Mouse (Mus musculus): ENCODE data around the gene Nhlrc4. TPM values are rescaled to one million over a fixed set of nuclear protein-coding genes. Genes with fewer than 3 reads are reported as not detected.

Nhlrc4 gene
- polyA plus RNA-seq, 1 experiment from 2014 or later = 0.38 TPM

DNA sequence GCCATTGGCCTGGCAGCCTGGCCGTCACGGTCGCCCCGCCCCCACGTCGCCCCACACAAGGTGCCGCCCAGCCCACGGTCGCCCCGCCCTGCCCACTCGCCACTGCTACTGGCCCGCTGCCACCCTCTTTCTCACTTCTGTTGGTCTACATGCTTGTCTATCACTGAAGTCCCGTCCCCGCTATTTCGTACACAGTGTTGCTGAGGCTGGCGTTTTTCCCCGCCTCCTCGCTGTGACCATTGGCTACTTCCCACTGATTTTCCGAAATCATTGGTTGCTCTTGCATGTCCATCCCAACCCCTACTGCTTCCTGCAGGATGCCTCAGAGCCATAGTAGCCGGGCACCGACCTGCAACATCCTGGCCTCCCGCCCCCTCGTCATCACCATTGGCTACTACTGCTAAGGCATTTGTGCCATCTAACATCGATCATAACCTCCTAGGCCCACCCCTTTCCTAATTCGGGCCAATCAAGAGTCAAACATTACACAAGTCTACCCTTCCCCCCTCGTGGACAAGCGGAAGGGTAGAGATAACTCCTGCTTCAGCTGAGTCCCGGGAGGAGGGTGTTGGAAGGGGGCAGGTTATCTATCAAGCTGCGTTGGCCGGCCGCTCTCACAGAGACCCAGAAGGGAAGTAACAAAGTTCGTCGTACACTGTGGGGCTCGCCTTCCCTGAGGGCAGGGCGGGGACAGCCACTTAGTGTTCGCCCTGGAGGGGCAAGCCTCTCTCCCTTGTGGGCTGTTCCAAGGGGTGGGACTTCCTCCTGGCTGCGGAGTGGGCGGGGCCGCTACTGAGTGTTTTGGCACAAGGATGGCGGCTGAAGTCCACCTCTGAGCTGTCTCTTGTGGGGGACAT, 24.7 kb downstream of the Nhlrc4 start:
- ATAC-seq (ENCODE audit: insufficient read depth, low FRiP score, low TSS enrichment) = peak; percentile 98
- no peaks in the 10 kb centered on the region for H3K36me3 ChIP-seq (ENCODE audit: control insufficient read depth, insufficient read depth, low read length)
- 0% methylated on average over 34 of the region's 40 CpGs for WGBS
- H3K9ac ChIP-seq (ENCODE audit: low read length) = peak overlapping the region; percentile 63
- H3K4me3 ChIP-seq (ENCODE audit: low read depth, low read length) = peak overlapping the region; percentile 94
- H3K4me1 ChIP-seq (ENCODE audit: control insufficient read depth, insufficient read depth, low read length) = peaks cover 15% of the 10 kb centered on the region
- H3K27ac ChIP-seq (ENCODE audit: low read depth, low read length) = peak overlapping the region; percentile 89
- H3K9me3 ChIP-seq (ENCODE audit: control insufficient read depth, low read length) = no peaks in the 10 kb centered on the region
- peak; percentile 99 for DNase-seq (ENCODE audit: low spot score)
- H3K4me2 ChIP-seq (ENCODE audit: low read depth) = peak overlapping the region; percentile 95
- H3K27me3 ChIP-seq (ENCODE audit: control insufficient read depth, insufficient read depth, low read length) = no peaks in the 10 kb centered on the region

DNA sequence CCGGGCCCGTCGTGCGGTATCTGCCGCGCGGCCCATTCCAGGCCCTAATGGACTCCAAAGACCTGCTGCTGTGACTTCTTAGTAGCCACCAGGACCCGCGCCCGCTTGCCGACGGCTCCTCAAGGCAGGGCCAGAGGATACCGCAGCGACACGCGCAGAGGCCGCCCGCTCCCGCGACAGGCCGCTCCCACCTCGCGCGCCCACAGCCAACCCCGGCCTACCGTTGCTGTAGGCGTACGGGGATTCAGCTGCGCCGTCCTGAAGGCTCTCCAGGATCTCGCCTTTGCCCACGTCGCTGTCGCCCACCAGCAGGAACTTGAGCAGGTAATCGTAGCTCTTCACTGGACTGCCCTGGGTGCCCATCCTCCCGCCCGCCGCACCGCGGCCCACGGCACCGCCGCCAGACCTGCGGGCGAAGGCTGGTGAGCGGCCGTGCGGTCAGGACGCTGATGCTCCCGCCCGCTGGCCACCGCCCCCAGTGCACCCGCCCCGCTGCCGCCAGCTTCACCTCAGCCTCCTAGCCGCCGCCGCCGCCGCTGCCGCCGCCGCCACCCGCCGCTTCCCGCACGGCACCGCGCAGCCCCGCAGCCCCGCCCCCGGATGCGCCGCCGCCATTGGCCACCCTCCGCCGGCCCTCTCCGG, 25.5 kb downstream of the Nhlrc4 start, which contains the start of gene Rab40c:
Gene Rab40c (minus strand): TSS at position 584 of the 642 bp plus-strand sequence.
- ATAC-seq (ENCODE audit: insufficient read depth, low FRiP score, low TSS enrichment) = peak; percentile 5; the same call in 1 of the 2 replicates
- peak within 1 kb of the TSS; percentile 95 for H3K4me2 ChIP-seq (ENCODE audit: low read depth)
- peaks cover 15% of the 10 kb centered on the region for H3K4me1 ChIP-seq (ENCODE audit: control insufficient read depth, insufficient read depth, low read length)
- H3K9me3 ChIP-seq (ENCODE audit: control insufficient read depth, low read length) = no peaks in the 10 kb centered on the region
- H3K27me3 ChIP-seq (ENCODE audit: control insufficient read depth, insufficient read depth, low read length) = no peaks in the 10 kb centered on the region
- peak within 1 kb of the TSS; percentile 94 for H3K4me3 ChIP-seq (ENCODE audit: low read depth, low read length)
- WGBS = under 1% methylated on average over 58 of the region's 78 CpGs
- H3K27ac ChIP-seq (ENCODE audit: low read depth, low read length) = peak within 1 kb of the TSS; percentile 89
- H3K9ac ChIP-seq (ENCODE audit: low read length) = peak within 1 kb of the TSS; percentile 80
- H3K36me3 ChIP-seq (ENCODE audit: control insufficient read depth, insufficient read depth, low read length) = no peaks in the 10 kb centered on the region
- DNase-seq (ENCODE audit: low spot score) = peak; percentile 45

GRCm38 (mm10) chr17:25918037-25918750, 26.6 kb downstream of the Nhlrc4 start:
- peak overlapping the region; percentile 95 for H3K4me2 ChIP-seq (ENCODE audit: low read depth)
- H3K9me3 ChIP-seq (ENCODE audit: control insufficient read depth, low read length) = no peaks in the 10 kb centered on the region
- no peaks in the 10 kb centered on the region for H3K27me3 ChIP-seq (ENCODE audit: control insufficient read depth, insufficient read depth, low read length)
- DNase-seq (ENCODE audit: low spot score) (no peak), ATAC-seq (ENCODE audit: insufficient read depth, low FRiP score, low TSS enrichment) (no peak)
- H3K36me3 ChIP-seq (ENCODE audit: control insufficient read depth, insufficient read depth, low read length) = no peaks in the 10 kb centered on the region
- peak overlapping the region; percentile 94 for H3K4me3 ChIP-seq (ENCODE audit: low read depth, low read length)
- H3K9ac ChIP-seq (ENCODE audit: low read length) = peak overlapping the region; percentile 80
- WGBS = 86% methylated on average over 9 of the region's 9 CpGs
- H3K27ac ChIP-seq (ENCODE audit: low read depth, low read length) = no peak overlapping the region
- peaks cover 15% of the 10 kb centered on the region for H3K4me1 ChIP-seq (ENCODE audit: control insufficient read depth, insufficient read depth, low read length)

- ATAC-seq (ENCODE audit: insufficient read depth, low FRiP score, low TSS enrichment) = no peak
- Histone ChIP-seq H3K36me3 (ENCODE audit: control insufficient read depth, insufficient read depth, low read length) (no peaks in the 10 kb centered on the region), H3K27me3 (ENCODE audit: control insufficient read depth, insufficient read depth, low read length) (no peaks in the 10 kb centered on the region), H3K4me1 (ENCODE audit: control insufficient read depth, insufficient read depth, low read length) (peaks cover 15% of the 10 kb centered on the region), H3K27ac (ENCODE audit: low read depth, low read length) (no peak overlapping the region), H3K9ac (ENCODE audit: low read length) (no peak overlapping the region), H3K4me3 (ENCODE audit: low read depth, low read length) (no peak overlapping the region), H3K4me2 (ENCODE audit: low read depth) (no peak overlapping the region), H3K9me3 (ENCODE audit: control insufficient read depth, low read length) (no peaks in the 10 kb centered on the region)
- 87% methylated on average over 8 of the region's 8 CpGs for WGBS
- DNase-seq (ENCODE audit: low spot score) = no peak
Observed at GRCm38 (mm10) chr17:25916931-25917647, 27.7 kb downstream of the Nhlrc4 start.

DNA sequence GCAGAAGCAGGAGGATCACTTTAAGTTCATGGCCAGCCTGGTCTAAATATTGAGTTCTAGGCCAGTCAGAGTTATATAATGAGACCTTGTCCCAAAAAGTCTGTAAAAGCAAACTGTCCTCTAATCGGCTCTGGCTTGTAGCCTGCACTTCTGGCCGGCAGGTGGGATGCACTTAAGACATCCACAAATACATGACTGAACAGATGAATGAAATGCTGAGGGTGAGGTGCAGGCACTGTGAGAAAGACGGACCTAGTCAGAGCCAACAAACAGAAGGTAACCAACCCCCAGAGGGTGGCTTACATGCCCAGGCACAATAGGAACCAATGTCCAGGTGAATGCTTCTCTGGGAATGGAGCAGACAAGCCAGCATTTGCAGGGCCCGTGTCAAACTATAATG, 30.5 kb downstream of the Nhlrc4 start:
- 87% methylated on average over 4 of the region's 4 CpGs for WGBS
- no peak for DNase-seq (ENCODE audit: low spot score)
- Histone ChIP-seq H3K4me3 (ENCODE audit: low read depth, low read length) (no peak overlapping the region), H3K9me3 (ENCODE audit: control insufficient read depth, low read length) (no peaks in the 10 kb centered on the region), H3K27me3 (ENCODE audit: control insufficient read depth, insufficient read depth, low read length) (no peaks in the 10 kb centered on the region), H3K36me3 (ENCODE audit: control insufficient read depth, insufficient read depth, low read length) (no peaks in the 10 kb centered on the region), H3K4me1 (ENCODE audit: control insufficient read depth, insufficient read depth, low read length) (peaks cover 11% of the 10 kb centered on the region), H3K9ac (ENCODE audit: low read length) (no peak overlapping the region), H3K27ac (ENCODE audit: low read depth, low read length) (no peak overlapping the region), H3K4me2 (ENCODE audit: low read depth) (no peak overlapping the region)
- no peak for ATAC-seq (ENCODE audit: insufficient read depth, low FRiP score, low TSS enrichment)

GRCm38 (mm10) chr17:25913877-25914275, 30.9 kb downstream of the Nhlrc4 start:
- DNase-seq (ENCODE audit: low spot score) (no peak), ATAC-seq (ENCODE audit: insufficient read depth, low FRiP score, low TSS enrichment) (no peak)
- Histone ChIP-seq H3K4me2 (ENCODE audit: low read depth) (no peak overlapping the region), H3K4me3 (ENCODE audit: low read depth, low read length) (no peak overlapping the region), H3K9ac (ENCODE audit: low read length) (no peak overlapping the region), H3K27ac (ENCODE audit: low read depth, low read length) (no peak overlapping the region), H3K27me3 (ENCODE audit: control insufficient read depth, insufficient read depth, low read length) (no peaks in the 10 kb centered on the region), H3K36me3 (ENCODE audit: control insufficient read depth, insufficient read depth, low read length) (no peaks in the 10 kb centered on the region), H3K9me3 (ENCODE audit: control insufficient read depth, low read length) (no peaks in the 10 kb centered on the region), H3K4me1 (ENCODE audit: control insufficient read depth, insufficient read depth, low read length) (peaks cover 11% of the 10 kb centered on the region)
- 94% methylated on average over 1 of the region's 1 CpGs for WGBS

DNA sequence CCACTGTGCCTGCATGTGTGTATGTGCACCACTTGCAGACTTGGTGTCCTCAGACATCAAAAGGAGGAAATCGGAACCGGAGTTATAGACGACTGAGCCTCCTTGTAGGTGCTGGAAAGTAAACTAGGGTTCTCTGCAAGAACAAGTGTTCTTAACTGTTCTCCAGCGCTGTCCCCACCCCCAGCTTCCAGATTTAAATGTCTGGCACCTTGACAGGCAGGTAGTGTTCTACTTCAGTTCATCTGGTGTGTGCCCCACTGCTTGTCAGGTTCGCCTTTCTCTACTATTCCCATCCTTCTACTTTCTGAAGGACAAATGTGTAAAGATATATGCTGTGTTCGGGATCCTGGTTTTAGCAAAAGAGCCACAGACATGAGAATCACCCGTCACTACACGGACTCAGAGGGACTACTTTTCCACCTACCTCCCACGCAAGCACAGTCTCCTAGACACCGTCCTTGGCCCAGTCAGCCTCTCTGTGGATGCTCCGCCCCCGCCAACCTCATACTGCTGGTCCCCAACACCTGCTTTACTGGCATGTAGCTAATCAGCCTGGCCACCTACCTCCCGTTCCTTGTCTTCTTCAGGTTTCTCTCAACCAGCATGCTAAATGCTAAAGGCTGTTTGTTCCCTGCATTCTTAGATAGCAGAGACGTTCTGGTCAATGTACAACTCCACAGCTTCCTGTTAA, 31.4 kb downstream of the Nhlrc4 start:
- peaks cover 6% of the 10 kb centered on the region for H3K4me1 ChIP-seq (ENCODE audit: control insufficient read depth, insufficient read depth, low read length)
- DNase-seq (ENCODE audit: low spot score) = no peak
- H3K27me3 ChIP-seq (ENCODE audit: control insufficient read depth, insufficient read depth, low read length) = no peaks in the 10 kb centered on the region
- H3K36me3 ChIP-seq (ENCODE audit: control insufficient read depth, insufficient read depth, low read length) = no peaks in the 10 kb centered on the region
- H3K4me2 ChIP-seq (ENCODE audit: low read depth) = no peak overlapping the region
- ATAC-seq (ENCODE audit: insufficient read depth, low FRiP score, low TSS enrichment) = no peak
- WGBS = 88% methylated on average over 14 of the region's 14 CpGs
- no peak overlapping the region for H3K27ac ChIP-seq (ENCODE audit: low read depth, low read length)
- no peaks in the 10 kb centered on the region for H3K9me3 ChIP-seq (ENCODE audit: control insufficient read depth, low read length)
- H3K4me3 ChIP-seq (ENCODE audit: low read depth, low read length) = no peak overlapping the region
- no peak overlapping the region for H3K9ac ChIP-seq (ENCODE audit: low read length)

DNA sequence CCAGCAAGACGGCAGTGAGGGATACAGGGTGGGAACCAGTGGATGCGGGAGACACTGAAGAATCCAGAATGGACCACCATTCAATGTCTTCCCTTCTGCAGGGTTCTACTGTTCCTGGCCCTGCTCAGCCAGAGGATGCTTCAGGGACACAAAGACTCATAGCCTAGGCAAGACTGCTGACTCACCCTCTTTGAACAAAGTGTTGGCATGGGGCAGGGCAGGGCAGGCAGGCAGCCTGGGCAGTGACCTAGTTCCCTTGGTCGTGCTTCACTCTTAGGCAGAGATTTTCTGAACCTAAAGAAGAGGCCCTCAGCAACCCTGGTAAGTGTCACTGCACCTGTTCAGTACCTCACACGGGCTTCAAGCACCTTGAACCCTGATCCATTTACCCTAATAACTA, 32.9 kb downstream of the Nhlrc4 start:
- Histone ChIP-seq H3K27me3 (ENCODE audit: control insufficient read depth, insufficient read depth, low read length) (no peaks in the 10 kb centered on the region), H3K4me2 (ENCODE audit: low read depth) (no peak overlapping the region), H3K9ac (ENCODE audit: low read length) (no peak overlapping the region), H3K4me1 (ENCODE audit: control insufficient read depth, insufficient read depth, low read length) (no peaks in the 10 kb centered on the region), H3K4me3 (ENCODE audit: low read depth, low read length) (no peak overlapping the region), H3K27ac (ENCODE audit: low read depth, low read length) (no peak overlapping the region), H3K36me3 (ENCODE audit: control insufficient read depth, insufficient read depth, low read length) (no peaks in the 10 kb centered on the region), H3K9me3 (ENCODE audit: control insufficient read depth, low read length) (no peaks in the 10 kb centered on the region)
- DNase-seq (ENCODE audit: low spot score) = no peak
- WGBS = 91% methylated on average over 4 of the region's 4 CpGs
- ATAC-seq (ENCODE audit: insufficient read depth, low FRiP score, low TSS enrichment) = no peak

All from neural tube, embryonic 11.5 days (tissue).